20 mouse cellular contexts compared by ENCODE assay signal in genomic region chr7:141559726-141560325, GRCm38 (mm10). TPM values are rescaled to one million over a fixed set of nuclear protein-coding genes. Genes with fewer than 3 reads are reported as not detected.
DNase-seq lines count a peak whose midpoint lies in the region; ATAC-seq and TF ChIP-seq lines count a peak whose summit lies in the region.
"Had no signal": no experiment of that assay in that cellular context is flagged by ENCODE, and none has a peak within 500 bp of the region (broad histone marks: within the 10 kb centered on the region; RNA-seq: fewer than 3 reads in every experiment).

No protein-coding gene starts in this region.

- peaks cover 3% of the 10 kb centered on the region; the same call in 1 of the 2 replicates for H3K36me3 ChIP-seq in heart, embryonic 13.5 days
- H3K36me3 ChIP-seq in liver, embryonic 14.5 days (replicated peaks; ENCODE audit: control insufficient read depth, insufficient read depth, low read depth): peaks cover 2% of the 10 kb centered on the region; the same call in 1 of the 2 replicates
- H3K36me3 ChIP-seq: forebrain, embryonic 15.5 days; neural tube, embryonic 12.5 days had no signal

- no peak overlapping the region for H3K4me2 ChIP-seq in heart, embryonic 13.5 days
- peak overlapping the region; percentile 87 for H3K4me2 ChIP-seq in liver, embryonic 14.5 days (ENCODE audit: low read depth)
- H3K4me2 ChIP-seq: forebrain, embryonic 15.5 days; neural tube, embryonic 12.5 days had no signal

- no peak overlapping the region for H3K4me3 ChIP-seq in heart, embryonic 13.5 days
- H3K4me3 ChIP-seq in brown adipose tissue, adult 24 weeks (ENCODE audit: insufficient read depth, low read depth, low read length): no peak overlapping the region
- no peak overlapping the region for H3K4me3 ChIP-seq in liver, embryonic 14.5 days (ENCODE audit: insufficient read depth in 1 of 2, low read depth in 2 of 2, low read length in 2 of 2)
- H3K4me3 ChIP-seq: forebrain, embryonic 15.5 days; neural tube, embryonic 12.5 days had no signal

- no peak for ATAC-seq in heart, embryonic 13.5 days (ENCODE audit: extremely low read depth, insufficient number of reproducible peaks, low FRiP score, low TSS enrichment)
- no peak for ATAC-seq in liver, embryonic 14.5 days (ENCODE audit: insufficient read depth)
- ATAC-seq: activated CD4-positive, CD25-positive, alpha-beta regulatory T cell, adult 4 months; forebrain, embryonic 15.5 days; hindbrain, embryonic 16.5 days; intestine, embryonic 16.5 days; lung, postnatal 0 days had no signal

- peak overlapping the region; percentile 10; the same call in 1 of the 2 replicates for H3K9ac ChIP-seq in heart, embryonic 13.5 days
- H3K9ac ChIP-seq in liver, embryonic 14.5 days (replicated peaks): peak overlapping the region; percentile 64
- H3K9ac ChIP-seq: forebrain, embryonic 15.5 days; neural tube, embryonic 12.5 days had no signal

- no peaks in the 10 kb centered on the region for H3K27me3 ChIP-seq in heart, embryonic 13.5 days (replicated peaks)
- no peaks in the 10 kb centered on the region for H3K27me3 ChIP-seq in liver, embryonic 14.5 days (ENCODE audit: control insufficient read depth, insufficient read depth, low read length)
- H3K27me3 ChIP-seq: forebrain, embryonic 15.5 days; neural tube, embryonic 12.5 days had no signal

- H3K9me3 ChIP-seq in heart, embryonic 13.5 days: no peaks in the 10 kb centered on the region
- H3K9me3 ChIP-seq in liver, embryonic 14.5 days (ENCODE audit: control insufficient read depth, low read length): no peaks in the 10 kb centered on the region
- H3K9me3 ChIP-seq: forebrain, embryonic 15.5 days; neural tube, embryonic 12.5 days had no signal

- DNase-seq in heart, adult 9 months (ENCODE audit: low spot score in 2 of 2): no peak
- DNase-seq in MEL-GATA-1-ER (ENCODE audit: extremely low read depth, low read depth): peak; percentile 54
- DNase-seq in liver, embryonic 14.5 days (ENCODE audit: low read depth in 3 of 3, low spot score in 3 of 3): no peak
- no peak for DNase-seq in B cell, adult 2 months
- DNase-seq in embryo, embryonic 10.5 days (ENCODE audit: low spot score): no peak
- DNase-seq: adrenal gland, postnatal 10 days; cerebellum, adult 18-20 months; cerebellum, postnatal 36 days; gastrocnemius, postnatal 25 days; kidney, postnatal 4 days; layer of hippocampus, postnatal 36 days; thymus, postnatal 36 days had no signal

- peaks cover 40% of the 10 kb centered on the region for H3K4me1 ChIP-seq in heart, embryonic 13.5 days
- H3K4me1 ChIP-seq in brown adipose tissue, adult 24 weeks (ENCODE audit: control insufficient read depth, insufficient read depth, insufficient read length, low read length): peaks cover 5% of the 10 kb centered on the region
- peaks cover 69 to 72% of the 10 kb centered on the region in 2 experiments for H3K4me1 ChIP-seq in liver, embryonic 14.5 days (replicated peaks; ENCODE audit: control insufficient read depth in 2 of 2, insufficient read depth in 2 of 2, low read length in 1 of 2)

- no peak for TF ChIP-seq CTCF in liver, embryonic 14.5 days (IDR thresholded peaks at IDR 0.05; ENCODE audit: low read depth)

- no peak overlapping the region for H3K27ac ChIP-seq in heart, embryonic 13.5 days (replicated peaks)
- peak overlapping the region; percentile 70 for H3K27ac ChIP-seq in brown adipose tissue, adult 24 weeks (replicated peaks; ENCODE audit: low read depth, low read length)
- H3K27ac ChIP-seq in liver, embryonic 14.5 days: peak overlapping the region; percentile 100
- H3K27ac ChIP-seq: forebrain, embryonic 15.5 days; neural tube, embryonic 12.5 days had no signal

- 56% methylated on average over 2 of the region's 2 CpGs for WGBS in heart, embryonic 13.5 days
- 40% methylated on average over 2 of the region's 2 CpGs for WGBS in liver, embryonic 14.5 days (ENCODE audit: insufficient replicate concordance)

- no peak for TF ChIP-seq EP300 in liver, embryonic 14.5 days (IDR thresholded peaks at IDR 0.05; ENCODE audit: low read depth)

RNA-seq across cellular contexts. Expression of gene Ap2a2, which starts 2.1 kb away (rescaled TPM):
- polyA plus RNA-seq in heart, embryonic 13.5 days (2015; fragmentation: Nextera tagmentation; extraction: Ambion mirVana): 50.8 and 54.8 TPM in 2 replicates
- polyA plus RNA-seq in brown adipose tissue, adult 24 weeks (2012; ENCODE audit: insufficient read depth, insufficient read length, missing spikeins): 40.3 and 42.7 TPM in 2 replicates
- 19.8 and 21.0 TPM in 2 replicates for polyA plus RNA-seq in liver, embryonic 14.5 days (2012; rRNA removed)
- polyA plus RNA-seq in liver, embryonic 14.5 days (2014; fragmentation: Nextera tagmentation; extraction: Ambion mirVana): 43.2 and 51.2 TPM in 2 replicates

RNA-seq across cellular contexts. Expression of gene Chid1, which starts 20.2 kb away (rescaled TPM):
- 36.3 TPM in 2 replicates for polyA plus RNA-seq in heart, embryonic 13.5 days (2015; fragmentation: Nextera tagmentation; extraction: Ambion mirVana)
- polyA plus RNA-seq in brown adipose tissue, adult 24 weeks (2012; ENCODE audit: insufficient read depth, insufficient read length, missing spikeins): 13.4 and 19.8 TPM in 2 replicates
- 6.3 and 12.1 TPM in 2 replicates for polyA plus RNA-seq in liver, embryonic 14.5 days (2012; rRNA removed)
- 23.0 and 24.2 TPM in 2 replicates for polyA plus RNA-seq in liver, embryonic 14.5 days (2014; fragmentation: Nextera tagmentation; extraction: Ambion mirVana)
